Mouse (Mus musculus) bone marrow, adult 2 months (tissue): ENCODE data around the gene Zranb1.

Experiments
- CTCF ChIP-seq: fragments of 200-500 bp; IDR thresholded peaks from 2 replicates; pipeline ENCODE4 v1.5.1; 2011; ENCODE audit warnings: low read length, control low read depth; ENCODE audit not compliant: control insufficient read depth, insufficient read depth
- POLR2A ChIP-seq: fragments of 200-500 bp; IDR thresholded peaks from 2 replicates; pipeline ENCODE4 v1.6.1; 2011; ENCODE audit warnings: low read depth, mild to moderate bottlenecking, control low read depth, low read length, borderline replicate concordance; ENCODE audit not compliant: control insufficient read depth

GRCm38 (mm10) chr7:132991240-132991900 lies 60.4 kb downstream of the Zranb1 start:
- TF ChIP-seq CTCF (no peak), POLR2A (no peak)
